Mouse (Mus musculus): ENCODE measurements around the gene Mfap1b. TPM values are rescaled to one million over a fixed set of nuclear protein-coding genes. Genes with fewer than 3 reads are reported as not detected.
"Not testable (repeated sequence)": the region's sequence is repeated elsewhere in the genome, so short reads cannot be mapped to it uniquely, and the experiment has no call there.

Gene Mfap1b
- total RNA-seq (2021) = 10 to 100 TPM; 40.9 to 43.9 TPM

- DNase-seq (ENCODE audit: extremely low spot score in 1 of 2, low spot score in 1 of 2) = peak; percentile 56 to 67
These were observed at the start of gene Mfap1b for GRCm38 (mm10) chr2:121473301-121474179. Gene Mfap1b (minus strand): TSS chr2:121474067.

- not testable (repeated sequence) for DNase-seq (ENCODE audit: extremely low spot score in 1 of 2, low spot score in 1 of 2)
These were observed 49.0 kb upstream of the Mfap1b start for GRCm38 (mm10) chr2:121522830-121523229.

- DNase-seq (ENCODE audit: extremely low spot score in 1 of 2, low spot score in 1 of 2) = no peak
These were observed 48.1 kb upstream of the Mfap1b start for GRCm38 (mm10) chr2:121522006-121522405.

GRCm38 (mm10) chr2:121518711-121519110 lies 44.8 kb upstream of the Mfap1b start:
- DNase-seq (ENCODE audit: extremely low spot score in 1 of 2, low spot score in 1 of 2) = not testable (repeated sequence)

- DNase-seq (ENCODE audit: extremely low spot score in 1 of 2, low spot score in 1 of 2) = no peak
These were observed 44.2 kb upstream of the Mfap1b start for GRCm38 (mm10) chr2:121518106-121518505.

GRCm38 (mm10) chr2:121514211-121514610 lies 40.3 kb upstream of the Mfap1b start:
- no peak for DNase-seq (ENCODE audit: extremely low spot score in 1 of 2, low spot score in 1 of 2)

GRCm38 (mm10) chr2:121512991-121513765 lies 39.3 kb upstream of the Mfap1b start:
- DNase-seq (ENCODE audit: extremely low spot score in 1 of 2, low spot score in 1 of 2) = not testable (repeated sequence)

- no peak for DNase-seq (ENCODE audit: extremely low spot score in 1 of 2, low spot score in 1 of 2)
These were observed 37.5 kb upstream of the Mfap1b start for GRCm38 (mm10) chr2:121511401-121511800.

- peak; percentile 28 to 31 for DNase-seq (ENCODE audit: extremely low spot score in 1 of 2, low spot score in 1 of 2)
These were observed 35.7 kb upstream of the Mfap1b start for GRCm38 (mm10) chr2:121509584-121509983.

- no peak for DNase-seq (ENCODE audit: extremely low spot score in 1 of 2, low spot score in 1 of 2)
These were observed 34.1 kb upstream of the Mfap1b start for GRCm38 (mm10) chr2:121507951-121508330.

- DNase-seq (ENCODE audit: extremely low spot score in 1 of 2, low spot score in 1 of 2) = no peak
These were observed 33.5 kb upstream of the Mfap1b start for GRCm38 (mm10) chr2:121507173-121507950.

- DNase-seq (ENCODE audit: extremely low spot score in 1 of 2, low spot score in 1 of 2) = peak; percentile 62 to 71
These were observed 32.3 kb upstream of the Mfap1b start, which contains the start of the genes Mfap1a and Wdr76 for GRCm38 (mm10) chr2:121505942-121506882. Gene Mfap1a (minus strand): TSS chr2:121506665. Gene Wdr76 (plus strand): TSS chr2:121506723.

- not testable (repeated sequence) for DNase-seq (ENCODE audit: extremely low spot score in 1 of 2, low spot score in 1 of 2)
These were observed 27.7 kb upstream of the Mfap1b start for GRCm38 (mm10) chr2:121501550-121501949.

- DNase-seq (ENCODE audit: extremely low spot score in 1 of 2, low spot score in 1 of 2) = not testable (repeated sequence)
These were observed 10.5 kb upstream of the Mfap1b start for GRCm38 (mm10) chr2:121484403-121484802.

GRCm38 (mm10) chr2:121483576-121483975 lies 9.7 kb upstream of the Mfap1b start:
- no peak for DNase-seq (ENCODE audit: extremely low spot score in 1 of 2, low spot score in 1 of 2)

GRCm38 (mm10) chr2:121480916-121481315 lies 7.0 kb upstream of the Mfap1b start:
- DNase-seq (ENCODE audit: extremely low spot score in 1 of 2, low spot score in 1 of 2) = not testable (repeated sequence)

GRCm38 (mm10) chr2:121480498-121480897 lies 6.6 kb upstream of the Mfap1b start:
- DNase-seq (ENCODE audit: extremely low spot score in 1 of 2, low spot score in 1 of 2) = no peak

GRCm38 (mm10) chr2:121477491-121478266 lies 3.8 kb upstream of the Mfap1b start:
- no peak for DNase-seq (ENCODE audit: extremely low spot score in 1 of 2, low spot score in 1 of 2)

Data from layer of hippocampus, postnatal 25 days (tissue).